Mouse (Mus musculus) liver, adult (tissue): Measurements from ENCODE around the gene Secisbp2.

ENCODE experiments used
- GATA4 ChIP-seq: IDR thresholded peaks from 2 replicates; pipeline ENCODE4 v1.6.1; 2014; ENCODE audit warnings: mild to moderate bottlenecking, low read length; ENCODE audit not compliant: insufficient replicate concordance

The Secisbp2 gene

GRCm38 (mm10) chr13:51731474-51731873 lies 80.0 kb downstream of the Secisbp2 start:
- no peak for TF ChIP-seq GATA4

- no peak for TF ChIP-seq GATA4
Observed at GRCm38 (mm10) chr13:51732097-51732664, 80.7 kb downstream of the Secisbp2 start.
